Mouse (Mus musculus) forebrain, embryonic 12.5 days (tissue): ENCODE measurements at regions not wholly inside any gene's neighbourhood (a gene's known extent, or its start where the extent isn't known, plus 50 kb on each side); places are given as distances from the start of the nearest gene placed in this dataset.

Source experiments
- ATAC-seq: fragments of 200-750 bp; cut with Nextera tagmentation; 2 replicates; pipeline ENCODE4 v1.8.0; 2017; ENCODE audit warnings: moderate TSS enrichment; ENCODE audit not compliant: low FRiP score
- H3K27ac ChIP-seq: fragments of 300-500 bp; sonication (generic); 2 replicates; pipeline ENCODE4 v1.5.1; 2016; ENCODE audit warnings: mild to moderate bottlenecking
- H3K27me3 ChIP-seq: fragments of 300-500 bp; sonication (generic); 2 replicates; pipeline ENCODE4 v1.6.1; 2016; ENCODE audit warnings: mild to moderate bottlenecking
- H3K36me3 ChIP-seq: fragments of 300-500 bp; sonication (generic); replicated peaks from 2 replicates; pipeline ENCODE4 v1.6.1; 2016; ENCODE audit warnings: mild to moderate bottlenecking
- H3K4me1 ChIP-seq: fragments of 300-500 bp; sonication (generic); 2 replicates; pipeline ENCODE4 v1.6.1; 2016
- H3K4me2 ChIP-seq: fragments of 300-500 bp; sonication (generic); 2 replicates; pipeline ENCODE4 v1.6.1; 2016; ENCODE audit warnings: mild to moderate bottlenecking, moderate library complexity
- H3K4me3 ChIP-seq: fragments of 300-500 bp; sonication (generic); replicated peaks from 2 replicates; pipeline ENCODE4 v1.5.1; 2016; ENCODE audit warnings: mild to moderate bottlenecking
- H3K9ac ChIP-seq: fragments of 300-500 bp; sonication (generic); 2 replicates; pipeline ENCODE4 v1.6.1; 2016; ENCODE audit warnings: mild to moderate bottlenecking
- H3K9me3 ChIP-seq: fragments of 300-500 bp; sonication (generic); 2 replicates; pipeline ENCODE4 v1.6.1; 2016
- WGBS: fragments of 180-500 bp; shearing (Covaris S2); methylation state at CpG from one replicate; pipeline ENCODE4 v1.1.7; 2016; 5-methylcytosine and 5-hydroxymethylcytosine counted together

GRCm38 (mm10) chr1:69746575-69747290, 59.7 kb upstream of the Ikzf2 start:
- no peak overlapping the region for H3K9ac ChIP-seq
- WGBS = 88% methylated on average over 5 of the region's 5 CpGs
- no peak overlapping the region for H3K4me2 ChIP-seq
- no peaks in the 10 kb centered on the region for H3K27me3 ChIP-seq
- ATAC-seq = no peak
- no peaks in the 10 kb centered on the region for H3K36me3 ChIP-seq
- no peaks in the 10 kb centered on the region for H3K9me3 ChIP-seq
- no peaks in the 10 kb centered on the region for H3K4me1 ChIP-seq
- H3K4me3 ChIP-seq = no peak overlapping the region
- H3K27ac ChIP-seq = no peak overlapping the region

GRCm38 (mm10) chr1:69752724-69753123, 65.7 kb upstream of the Ikzf2 start:
- no peak overlapping the region for H3K27ac ChIP-seq
- no peaks in the 10 kb centered on the region for H3K27me3 ChIP-seq
- ATAC-seq = no peak
- H3K9me3 ChIP-seq = no peaks in the 10 kb centered on the region
- no peaks in the 10 kb centered on the region for H3K4me1 ChIP-seq
- no peak overlapping the region for H3K4me3 ChIP-seq
- H3K9ac ChIP-seq = no peak overlapping the region
- H3K4me2 ChIP-seq = no peak overlapping the region
- WGBS = 83% methylated on average over 1 of the region's 1 CpGs
- H3K36me3 ChIP-seq = no peaks in the 10 kb centered on the region

- Histone ChIP-seq H3K4me1 (no peaks in the 10 kb centered on the region), H3K4me3 (no peak overlapping the region), H3K36me3 (no peaks in the 10 kb centered on the region), H3K27ac (no peak overlapping the region), H3K27me3 (no peaks in the 10 kb centered on the region), H3K4me2 (no peak overlapping the region), H3K9me3 (no peaks in the 10 kb centered on the region), H3K9ac (no peak overlapping the region)
- ATAC-seq = no peak
- WGBS = 92% methylated on average over 1 of the region's 1 CpGs
These were observed 69.1 kb upstream of the Spag16 start for GRCm38 (mm10) chr1:69757702-69758101.

- no peak for ATAC-seq
- Histone ChIP-seq H3K9ac (no peak overlapping the region), H3K4me2 (no peak overlapping the region), H3K36me3 (no peaks in the 10 kb centered on the region), H3K27me3 (no peaks in the 10 kb centered on the region), H3K27ac (no peak overlapping the region), H3K9me3 (no peaks in the 10 kb centered on the region), H3K4me1 (no peaks in the 10 kb centered on the region), H3K4me3 (no peak overlapping the region)
- 74% methylated on average over 13 of the region's 13 CpGs for WGBS
These were observed 67.2 kb upstream of the Spag16 start for GRCm38 (mm10) chr1:69759544-69759943.

- H3K9ac ChIP-seq = no peak overlapping the region
- H3K4me2 ChIP-seq = peak overlapping the region; percentile 13; the same call in 1 of the 2 replicates
- ATAC-seq = no peak
- H3K4me3 ChIP-seq = no peak overlapping the region
- H3K36me3 ChIP-seq = no peaks in the 10 kb centered on the region
- H3K4me1 ChIP-seq = peaks cover 7% of the 10 kb centered on the region; the same call in 1 of the 2 replicates
- no peak overlapping the region for H3K27ac ChIP-seq
- no peaks in the 10 kb centered on the region for H3K9me3 ChIP-seq
- 30% methylated on average over 11 of the region's 11 CpGs for WGBS
- no peaks in the 10 kb centered on the region for H3K27me3 ChIP-seq
These were observed 58.1 kb upstream of the Spag16 start for GRCm38 (mm10) chr1:69768714-69769113.

GRCm38 (mm10) chr1:69770209-69770608, 56.6 kb upstream of the Spag16 start:
- Histone ChIP-seq H3K27ac (no peak overlapping the region), H3K9ac (no peak overlapping the region), H3K4me1 (peaks cover 7% of the 10 kb centered on the region; the same call in 1 of the 2 replicates), H3K36me3 (no peaks in the 10 kb centered on the region), H3K9me3 (no peaks in the 10 kb centered on the region), H3K4me3 (no peak overlapping the region), H3K27me3 (no peaks in the 10 kb centered on the region), H3K4me2 (no peak overlapping the region)
- no peak for ATAC-seq
- 86% methylated on average over 8 of the region's 8 CpGs for WGBS

GRCm38 (mm10) chr1:69771436-69771835, 55.3 kb upstream of the Spag16 start:
- no peaks in the 10 kb centered on the region for H3K9me3 ChIP-seq
- H3K27me3 ChIP-seq = no peaks in the 10 kb centered on the region
- H3K4me3 ChIP-seq = no peak overlapping the region
- ATAC-seq = no peak
- H3K9ac ChIP-seq = no peak overlapping the region
- peaks cover 7% of the 10 kb centered on the region; the same call in 1 of the 2 replicates for H3K4me1 ChIP-seq
- 90% methylated on average over 2 of the region's 2 CpGs for WGBS
- no peaks in the 10 kb centered on the region for H3K36me3 ChIP-seq
- no peak overlapping the region for H3K27ac ChIP-seq
- H3K4me2 ChIP-seq = no peak overlapping the region

- Histone ChIP-seq H3K4me1 (no peaks in the 10 kb centered on the region), H3K27me3 (no peaks in the 10 kb centered on the region), H3K4me2 (no peak overlapping the region), H3K27ac (no peak overlapping the region), H3K9me3 (no peaks in the 10 kb centered on the region), H3K4me3 (no peak overlapping the region), H3K36me3 (no peaks in the 10 kb centered on the region), H3K9ac (no peak overlapping the region)
- 63% methylated on average over 4 of the region's 4 CpGs for WGBS
- no peak for ATAC-seq
These were observed 51.2 kb upstream of the Spag16 start for GRCm38 (mm10) chr1:69775589-69775988.
